Mouse (Mus musculus) WW6 (cell line): ENCODE measurements around the gene Spata46.
A peak's percentile ranks its signal among the peaks of the same experiment; 100 is the strongest.

ENCODE experiments used
- DNase-seq: peaks from one replicate; pipeline ENCODE4 v3.0.0-alpha.2; 2013; ENCODE audit warnings: low read depth, low spot score

Spata46 gene

GRCm38 (mm10) chr1:170308503-170308902 lies at the start of gene Spata46:
TSS of gene Spata46 (plus strand) at chr1:170308803.
- DNase-seq: no peak

- no peak for DNase-seq
Observed at GRCm38 (mm10) chr1:170270281-170270680, 38.3 kb upstream of the Spata46 start.

- DNase-seq: no peak
Observed at GRCm38 (mm10) chr1:170270696-170271095, 37.9 kb upstream of the Spata46 start.

GRCm38 (mm10) chr1:170273252-170273651 lies 35.4 kb upstream of the Spata46 start:
- no peak for DNase-seq

- DNase-seq: no peak
Observed at GRCm38 (mm10) chr1:170277016-170277415, 31.6 kb upstream of the Spata46 start, which contains the start of gene Sh2d1b1. TSS of gene Sh2d1b1 (plus strand) at chr1:170277320.

- DNase-seq: no peak
Observed at GRCm38 (mm10) chr1:170282415-170283129, 26.0 kb upstream of the Spata46 start.

- peak; percentile 1 for DNase-seq
Observed at GRCm38 (mm10) chr1:170292239-170292951, 16.2 kb upstream of the Spata46 start.

GRCm38 (mm10) chr1:170293257-170293656 lies 15.3 kb upstream of the Spata46 start:
- no peak for DNase-seq

- no peak for DNase-seq
Observed at GRCm38 (mm10) chr1:170294786-170295570, 13.6 kb upstream of the Spata46 start.

GRCm38 (mm10) chr1:170299496-170299895 lies 9.1 kb upstream of the Spata46 start:
- no peak for DNase-seq

GRCm38 (mm10) chr1:170301686-170302085 lies 6.9 kb upstream of the Spata46 start:
- DNase-seq: no peak

- no peak for DNase-seq
Observed at GRCm38 (mm10) chr1:170302456-170302855, 6.1 kb upstream of the Spata46 start.

- no peak for DNase-seq
Observed at GRCm38 (mm10) chr1:170303103-170303502, 5.5 kb upstream of the Spata46 start.

GRCm38 (mm10) chr1:170305002-170305401 lies 3.6 kb upstream of the Spata46 start:
- DNase-seq: no peak

GRCm38 (mm10) chr1:170306232-170306631 lies 2.4 kb upstream of the Spata46 start, which contains the start of gene Gm7694:
TSS of gene Gm7694 (minus strand) at chr1:170306332.
- no peak for DNase-seq

- DNase-seq: no peak
Observed at GRCm38 (mm10) chr1:170311431-170311830, 2.8 kb downstream of the Spata46 start.

GRCm38 (mm10) chr1:170322046-170322445 lies 13.4 kb downstream of the Spata46 start:
- no peak for DNase-seq

- no peak for DNase-seq
Observed at GRCm38 (mm10) chr1:170323001-170323400, 14.4 kb downstream of the Spata46 start.

GRCm38 (mm10) chr1:170324312-170324711 lies 15.7 kb downstream of the Spata46 start:
- no peak for DNase-seq

GRCm38 (mm10) chr1:170325277-170325676 lies 16.7 kb downstream of the Spata46 start:
- no peak for DNase-seq

GRCm38 (mm10) chr1:170331926-170332325 lies 23.3 kb downstream of the Spata46 start:
- no peak for DNase-seq

GRCm38 (mm10) chr1:170332775-170333174 lies 24.2 kb downstream of the Spata46 start:
- no peak for DNase-seq
